Comparison of ENCODE assay signal across 17 mouse cellular contexts in genomic region chr4:138523775-138524174, GRCm38 (mm10).
DNase-seq lines count a peak whose midpoint lies in the region; ATAC-seq and TF ChIP-seq lines count a peak whose summit lies in the region.
"Had no signal": no experiment of that assay in that cellular context is flagged by ENCODE, and none has a peak within 500 bp of the region (broad histone marks: within the 10 kb centered on the region; RNA-seq: fewer than 3 reads in every experiment).

No protein-coding gene starts in this region.

- 0 out of 2 replicates have a peak overlapping the region, but pooled peaks have one; percentile 10 for H3K27ac ChIP-seq in heart, embryonic 10.5 days
- H3K27ac ChIP-seq in intestine, embryonic 16.5 days (ENCODE audit: low read length): no peak overlapping the region
- H3K27ac ChIP-seq in intestine, postnatal 0 days (ENCODE audit: low read depth, low read length): no peak overlapping the region
- 0 out of 2 replicates have a peak overlapping the region, but pooled peaks have one; percentile 18 for H3K27ac ChIP-seq in neural tube, embryonic 12.5 days
- H3K27ac ChIP-seq in neural tube, embryonic 13.5 days (replicated peaks): peak overlapping the region; percentile 55; the same call in 1 of the 2 replicates
- H3K27ac ChIP-seq: embryonic facial prominence, embryonic 10.5 days; liver, embryonic 15.5 days; macrophage had no signal

- H3K4me1 ChIP-seq in heart, embryonic 10.5 days: peaks cover 36% of the 10 kb centered on the region
- H3K4me1 ChIP-seq in intestine, embryonic 16.5 days (ENCODE audit: control insufficient read depth, insufficient read depth, low read length): peaks cover 8% of the 10 kb centered on the region
- H3K4me1 ChIP-seq in intestine, postnatal 0 days (replicated peaks; ENCODE audit: control insufficient read depth, insufficient read depth, low read length): no peaks in the 10 kb centered on the region
- H3K4me1 ChIP-seq in neural tube, embryonic 12.5 days: peaks cover 12% of the 10 kb centered on the region
- peaks cover 35% of the 10 kb centered on the region for H3K4me1 ChIP-seq in neural tube, embryonic 13.5 days (replicated peaks)
- H3K4me1 ChIP-seq: liver, embryonic 15.5 days had no signal

- peak; percentile 89 for DNase-seq in heart, embryonic 10.5 days (ENCODE audit: low spot score)
- no peak for DNase-seq in heart, postnatal 25 days (ENCODE audit: low spot score)
- DNase-seq in neural tube, embryonic 10.5 days (ENCODE audit: extremely low spot score, low spot score): no peak
- DNase-seq in lung, postnatal 4 days: no peak
- DNase-seq: adrenal gland, postnatal 14 days; kidney, postnatal 25 days; layer of hippocampus, postnatal 36 days; right cerebral cortex, postnatal 14 days; thymus, adult 2 months had no signal

- ATAC-seq in intestine, embryonic 16.5 days: 0 out of 2 replicates have a peak, but pooled peaks have one; percentile 33
- ATAC-seq in intestine, postnatal 0 days: no peak
- no peak for ATAC-seq in neural tube, embryonic 12.5 days (ENCODE audit: low FRiP score, low read depth)
- peak; percentile 45; the same call in 1 of the 2 replicates for ATAC-seq in neural tube, embryonic 13.5 days (ENCODE audit: low read depth)

- H3K4me3 ChIP-seq in heart, embryonic 10.5 days: no peak overlapping the region
- no peak overlapping the region for H3K4me3 ChIP-seq in intestine, embryonic 16.5 days (ENCODE audit: low read length)
- H3K4me3 ChIP-seq in intestine, postnatal 0 days (ENCODE audit: low read depth, low read length): no peak overlapping the region
- no peak overlapping the region for H3K4me3 ChIP-seq in neural tube, embryonic 12.5 days
- H3K4me3 ChIP-seq in neural tube, embryonic 13.5 days: no peak overlapping the region
- H3K4me3 ChIP-seq: embryonic facial prominence, embryonic 10.5 days; liver, embryonic 15.5 days had no signal

- 11% methylated on average over 7 of the region's 7 CpGs for WGBS in heart, embryonic 10.5 days
- WGBS in intestine, embryonic 16.5 days: 28% methylated on average over 7 of the region's 7 CpGs
- WGBS in intestine, postnatal 0 days: 25% methylated on average over 7 of the region's 7 CpGs
- WGBS in neural tube, embryonic 12.5 days: 43% methylated on average over 7 of the region's 7 CpGs
- 38% methylated on average over 7 of the region's 7 CpGs for WGBS in neural tube, embryonic 13.5 days

- H3K27me3 ChIP-seq in heart, embryonic 10.5 days (ENCODE audit: insufficient read depth, poor library complexity, severe bottlenecking): peaks cover 56% of the 10 kb centered on the region
- H3K27me3 ChIP-seq in intestine, embryonic 16.5 days (replicated peaks; ENCODE audit: control insufficient read depth, insufficient read depth, low read length): peaks cover 3% of the 10 kb centered on the region; the same call in 1 of the 2 replicates
- H3K27me3 ChIP-seq in intestine, postnatal 0 days (replicated peaks; ENCODE audit: control insufficient read depth, insufficient read depth, low read length): no peaks in the 10 kb centered on the region
- no peaks in the 10 kb centered on the region for H3K27me3 ChIP-seq in neural tube, embryonic 12.5 days (replicated peaks)
- no peaks in the 10 kb centered on the region for H3K27me3 ChIP-seq in neural tube, embryonic 13.5 days
- H3K27me3 ChIP-seq: liver, embryonic 15.5 days had no signal

- no peaks in the 10 kb centered on the region for H3K36me3 ChIP-seq in heart, embryonic 10.5 days
- no peaks in the 10 kb centered on the region for H3K36me3 ChIP-seq in intestine, embryonic 16.5 days (ENCODE audit: control insufficient read depth, insufficient read depth, low read length)
- H3K36me3 ChIP-seq in intestine, postnatal 0 days (ENCODE audit: control insufficient read depth, insufficient read depth): no peaks in the 10 kb centered on the region
- H3K36me3 ChIP-seq in neural tube, embryonic 12.5 days: no peaks in the 10 kb centered on the region
- H3K36me3 ChIP-seq in neural tube, embryonic 13.5 days: no peaks in the 10 kb centered on the region
- H3K36me3 ChIP-seq: embryonic facial prominence, embryonic 10.5 days; G1E; liver, embryonic 15.5 days had no signal

- H3K4me2 ChIP-seq in intestine, embryonic 16.5 days (ENCODE audit: low read depth, low read length): no peak overlapping the region
- no peak overlapping the region for H3K4me2 ChIP-seq in intestine, postnatal 0 days (replicated peaks; ENCODE audit: low read depth)
- no peak overlapping the region for H3K4me2 ChIP-seq in neural tube, embryonic 12.5 days (replicated peaks)
- H3K4me2 ChIP-seq in neural tube, embryonic 13.5 days: no peak overlapping the region
- H3K4me2 ChIP-seq: liver, embryonic 15.5 days had no signal

- H3K9me3 ChIP-seq in heart, embryonic 10.5 days: no peaks in the 10 kb centered on the region
- no peaks in the 10 kb centered on the region for H3K9me3 ChIP-seq in intestine, embryonic 16.5 days (ENCODE audit: control insufficient read depth, low read length)
- H3K9me3 ChIP-seq in intestine, postnatal 0 days (ENCODE audit: control insufficient read depth): no peaks in the 10 kb centered on the region
- H3K9me3 ChIP-seq in neural tube, embryonic 12.5 days: no peaks in the 10 kb centered on the region
- no peaks in the 10 kb centered on the region for H3K9me3 ChIP-seq in neural tube, embryonic 13.5 days
- H3K9me3 ChIP-seq: embryonic facial prominence, embryonic 10.5 days; liver, embryonic 15.5 days had no signal

- intact Hi-C loops in heart, postnatal 25 days (cut with DNase I): no loop called here

- no peak overlapping the region for H3K9ac ChIP-seq in intestine, embryonic 16.5 days (ENCODE audit: low read depth, low read length)
- no peak overlapping the region for H3K9ac ChIP-seq in intestine, postnatal 0 days (ENCODE audit: low read depth, low read length)
- no peak overlapping the region for H3K9ac ChIP-seq in neural tube, embryonic 12.5 days
- H3K9ac ChIP-seq in neural tube, embryonic 13.5 days: no peak overlapping the region
- H3K9ac ChIP-seq: liver, embryonic 15.5 days had no signal

- no peak for TF ChIP-seq CTCF in intestine, postnatal 0 days (IDR thresholded peaks at IDR 0.05; ENCODE audit: low read depth)

Comparison
In these comparisons a context has a peak if more than half of its experiments do, and no peak if none do; other contexts are left out.
1. ATAC-seq: peak in intestine, embryonic 16.5 days (single experiment) and neural tube, embryonic 13.5 days (single experiment); none in intestine, postnatal 0 days (single experiment) and neural tube, embryonic 12.5 days (single experiment).
2. H3K27ac ChIP-seq: peak in heart, embryonic 10.5 days (single experiment), neural tube, embryonic 12.5 days (single experiment) and neural tube, embryonic 13.5 days (single experiment); none in intestine, embryonic 16.5 days (single experiment) and intestine, postnatal 0 days (single experiment).